Mouse (Mus musculus): ENCODE measurements around the gene Ptpn14.

- TF ChIP-seq CTCF (IDR thresholded peaks at IDR 0.05; ENCODE audit: control insufficient read depth, insufficient read depth, low read length), result no peak
- no peak for TF ChIP-seq POLR2A (IDR thresholded peaks at IDR 0.05; ENCODE audit: borderline replicate concordance, control insufficient read depth, low read depth, low read length)
These were observed 195.1 kb downstream of the Ptpn14 start for GRCm38 (mm10) chr1:189923157-189923556.
